Mouse (Mus musculus) cerebellum, postnatal 36 days (tissue): ENCODE results near the gene Gse1.
A peak's percentile ranks its signal among the peaks of the same experiment; 100 is the strongest.

ENCODE experiments used
- DNase-seq, 2 experiments: peaks; one replicate each; pipeline ENCODE4 v3.0.0; 2021 to 2022; ENCODE audit warnings: mixed read lengths in 2 of 2

Gene Gse1

GRCm38 (mm10) chr8:120300601-120301141, 72.4 kb downstream of the Gse1 start:
- peak; percentile 85 for DNase-seq

- DNase-seq: no peak
Measured at GRCm38 (mm10) chr8:120302941-120303675, 74.9 kb downstream of the Gse1 start.

GRCm38 (mm10) chr8:120304097-120304496, 75.8 kb downstream of the Gse1 start:
- DNase-seq: no peak

- DNase-seq: no peak
Measured at GRCm38 (mm10) chr8:120305800-120306385, 77.6 kb downstream of the Gse1 start.

- DNase-seq: no peak
Measured at GRCm38 (mm10) chr8:120307103-120307502, 78.8 kb downstream of the Gse1 start.

GRCm38 (mm10) chr8:120307528-120307927, 79.3 kb downstream of the Gse1 start:
- DNase-seq: no peak

GRCm38 (mm10) chr8:120308131-120308530, 79.9 kb downstream of the Gse1 start:
- DNase-seq: peak in 1 of 2 experiments; percentile 52

- DNase-seq: peak in 1 of 2 experiments; percentile 54
Measured at GRCm38 (mm10) chr8:120308553-120308952, 80.3 kb downstream of the Gse1 start.

- peak; percentile 54 to 59 for DNase-seq
Measured at GRCm38 (mm10) chr8:120309326-120309725, 81.1 kb downstream of the Gse1 start.

- DNase-seq: no peak
Measured at GRCm38 (mm10) chr8:120310063-120310462, 81.8 kb downstream of the Gse1 start.

GRCm38 (mm10) chr8:120312452-120312851, 84.2 kb downstream of the Gse1 start:
- DNase-seq: no peak

GRCm38 (mm10) chr8:120313674-120314073, 85.4 kb downstream of the Gse1 start:
- no peak for DNase-seq

GRCm38 (mm10) chr8:120314932-120315331, 86.7 kb downstream of the Gse1 start:
- no peak for DNase-seq

- DNase-seq: peak in 1 of 2 experiments; percentile 19
Measured at GRCm38 (mm10) chr8:120315644-120316043, 87.4 kb downstream of the Gse1 start.

GRCm38 (mm10) chr8:120316707-120317106, 88.5 kb downstream of the Gse1 start:
- no peak for DNase-seq

- DNase-seq: no peak
Measured at GRCm38 (mm10) chr8:120317118-120317824, 89.0 kb downstream of the Gse1 start.

- DNase-seq: no peak
Measured at GRCm38 (mm10) chr8:120318476-120318991, 90.3 kb downstream of the Gse1 start.

- peak; percentile 83 to 84 for DNase-seq
Measured at GRCm38 (mm10) chr8:120319449-120319848, 91.2 kb downstream of the Gse1 start.

- DNase-seq: no peak
Measured at GRCm38 (mm10) chr8:120320146-120320545, 91.9 kb downstream of the Gse1 start.

- DNase-seq: no peak
Measured at GRCm38 (mm10) chr8:120321724-120322123, 93.5 kb downstream of the Gse1 start.

- no peak for DNase-seq
Measured at GRCm38 (mm10) chr8:120322956-120323448, 94.7 kb downstream of the Gse1 start.

- no peak for DNase-seq
Measured at GRCm38 (mm10) chr8:120324555-120324954, 96.3 kb downstream of the Gse1 start.

GRCm38 (mm10) chr8:120325172-120325767, 97.0 kb downstream of the Gse1 start:
- no peak for DNase-seq
